Mouse (Mus musculus) liver, embryonic 11.5 days (tissue): ENCODE measurements around the gene Mllt3. TPM values are rescaled to one million over a fixed set of nuclear protein-coding genes. Genes with fewer than 3 reads are reported as not detected.

Experiments used
- ATAC-seq: fragments of 200-750 bp; cut with Nextera tagmentation; replicated peaks from 2 replicates; pipeline ENCODE4 v1.8.0; 2017; ENCODE audit warnings: moderate number of reproducible peaks, mild to moderate bottlenecking, moderate TSS enrichment, moderate library complexity; ENCODE audit not compliant: low FRiP score
- DNase-seq: peaks from one replicate; pipeline ENCODE4 v3.0.0-alpha.2; 2017; ENCODE audit warnings: low spot score
- H3K27ac ChIP-seq: fragments of 300-500 bp; sonication (generic); 2 replicates; pipeline ENCODE4 v1.5.1; 2014; ENCODE audit warnings: mild to moderate bottlenecking, low read depth, low read length, control low read depth
- H3K27me3 ChIP-seq: fragments of 300-500 bp; sonication (generic); replicated peaks from 2 replicates; pipeline ENCODE4 v1.6.1; 2014; ENCODE audit warnings: low read length, mixed read lengths; ENCODE audit not compliant: control insufficient read depth, insufficient read depth
- H3K36me3 ChIP-seq: fragments of 300-500 bp; sonication (generic); 2 replicates; pipeline ENCODE4 v1.6.1; 2014; ENCODE audit warnings: mild to moderate bottlenecking, low read length, moderate library complexity, mixed read lengths; ENCODE audit not compliant: control insufficient read depth, insufficient read depth
- H3K4me1 ChIP-seq: fragments of 300-500 bp; sonication (generic); replicated peaks from 2 replicates; pipeline ENCODE4 v1.6.1; 2014; ENCODE audit warnings: low read length, mixed read lengths; ENCODE audit not compliant: control insufficient read depth, insufficient read depth
- H3K4me2 ChIP-seq: fragments of 300-500 bp; sonication (generic); 2 replicates; pipeline ENCODE4 v1.6.1; 2014; ENCODE audit warnings: mild to moderate bottlenecking, control low read depth, moderate library complexity
- H3K4me3 ChIP-seq: fragments of 300-500 bp; sonication (generic); 2 replicates; pipeline ENCODE4 v1.5.1; 2014; ENCODE audit warnings: low read depth, low read length, control low read depth
- H3K9ac ChIP-seq: fragments of 300-500 bp; sonication (generic); 2 replicates; pipeline ENCODE4 v1.6.1; 2014; ENCODE audit warnings: low read depth, low read length, control low read depth
- H3K9me3 ChIP-seq: fragments of 300-500 bp; sonication (generic); 2 replicates; pipeline ENCODE4 v1.6.1; 2016; ENCODE audit warnings: low read length, inconsistent platforms, mixed read lengths; ENCODE audit not compliant: control insufficient read depth
- WGBS: fragments of 180-500 bp; shearing (Covaris S2); extraction: QIAGEN DNeasy Blood & Tissue Kit; methylation state at CpG from one replicate; pipeline ENCODE4 v1.1.7; 2014; 5-methylcytosine and 5-hydroxymethylcytosine counted together
- polyA plus RNA-seq: library from polyadenylated mRNA; unstranded; fragments of >200 nt; fragmentation: Nextera tagmentation; extraction: Ambion mirVana; gene quantifications from 2 replicates; pipeline ENCODE4 v1.2.1, GENCODE M21; 2014

Gene Mllt3
- 77.1 and 77.5 TPM in 2 replicates for polyA plus RNA-seq

DNA sequence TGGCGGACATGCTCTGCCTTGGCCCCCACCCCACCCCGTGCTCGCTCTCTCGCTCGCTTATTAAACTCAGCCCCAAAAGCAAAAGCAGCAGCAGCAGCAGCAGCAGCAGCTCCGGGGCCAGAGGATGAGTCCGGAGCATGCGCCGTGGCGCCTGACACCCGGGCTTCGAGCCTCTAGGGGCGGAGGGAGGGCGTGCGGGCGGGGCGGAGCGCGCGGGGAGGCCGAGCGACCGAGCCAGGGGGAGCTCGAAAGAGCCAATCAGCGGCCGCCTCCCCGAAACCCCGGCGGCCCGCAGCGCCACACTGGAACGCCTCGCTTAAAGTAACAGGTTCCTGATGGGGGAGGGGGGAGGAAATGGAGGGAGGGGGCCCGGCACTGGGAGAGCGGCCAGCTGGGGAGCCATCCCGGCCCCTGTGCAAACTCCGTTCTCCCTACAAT lies at the start of gene Mllt3:
TSS of gene Mllt3 (minus strand) at position 149 of the 438 bp plus-strand sequence.
- H3K9ac ChIP-seq = peak within 1 kb of the TSS; percentile 80
- H3K9me3 ChIP-seq = no peaks in the 10 kb centered on the region
- H3K4me3 ChIP-seq = peak within 1 kb of the TSS; percentile 88
- DNase-seq (peak; percentile 98), ATAC-seq (peak; percentile 95)
- H3K27ac ChIP-seq = peak within 1 kb of the TSS; percentile 93
- peaks cover 7% of the 10 kb centered on the region for H3K4me1 ChIP-seq
- peak within 1 kb of the TSS; percentile 99 for H3K4me2 ChIP-seq
- no peaks in the 10 kb centered on the region for H3K36me3 ChIP-seq
- peaks cover 3% of the 10 kb centered on the region; the same call in 1 of the 2 replicates for H3K27me3 ChIP-seq
- under 1% methylated on average over 37 of the region's 37 CpGs for WGBS

DNA sequence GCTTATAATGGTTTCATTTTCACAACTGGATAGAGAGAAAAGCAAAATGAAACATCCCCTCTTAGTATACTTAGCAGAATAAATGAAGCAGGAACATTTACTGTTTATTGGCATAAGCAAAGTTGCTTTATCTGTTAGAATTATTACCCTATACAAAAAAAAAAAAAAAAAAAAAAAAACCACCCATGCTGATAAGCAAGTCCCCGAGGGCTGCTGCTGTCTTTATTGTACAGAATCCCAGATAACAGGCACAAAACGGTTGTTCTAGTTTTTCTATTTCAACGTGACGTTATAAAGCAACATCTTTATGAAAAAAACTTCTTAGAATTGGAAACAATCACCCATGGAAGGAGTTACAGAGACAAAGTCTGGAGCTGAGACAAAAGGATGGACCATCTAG lies 49.2 kb upstream of the Mllt3 start:
- DNase-seq = no peak
- Histone ChIP-seq H3K9me3 (no peaks in the 10 kb centered on the region), H3K4me1 (no peaks in the 10 kb centered on the region), H3K36me3 (no peaks in the 10 kb centered on the region), H3K9ac (no peak overlapping the region), H3K27me3 (no peaks in the 10 kb centered on the region), H3K4me2 (no peak overlapping the region), H3K4me3 (no peak overlapping the region), H3K27ac (no peak overlapping the region)
- whole genome bisulfite sequencing = 59% methylated on average over 4 of the region's 4 CpGs
- ATAC-seq = no peak

DNA sequence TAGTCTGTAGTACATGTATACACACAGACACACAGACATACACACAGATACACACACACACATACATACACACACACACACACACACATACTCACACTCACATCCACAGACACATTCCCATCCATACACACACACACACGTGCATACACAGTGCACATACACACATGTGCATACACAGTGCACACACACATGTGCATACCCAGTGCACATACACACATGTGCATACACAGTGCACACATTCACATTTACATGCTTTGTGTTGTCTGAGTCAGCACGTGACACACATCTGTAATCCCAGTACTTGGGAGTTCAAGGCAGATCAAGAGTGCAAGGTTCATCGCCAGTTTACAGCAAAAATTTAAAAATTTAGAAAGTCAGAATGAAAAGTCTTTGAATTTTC lies 48.7 kb upstream of the Mllt3 start:
- H3K4me3 ChIP-seq = no peak overlapping the region
- H3K9me3 ChIP-seq = no peaks in the 10 kb centered on the region
- ATAC-seq (0 out of 2 replicates have a peak, but pooled peaks have one; percentile 31), DNase-seq (no peak)
- H3K36me3 ChIP-seq = no peaks in the 10 kb centered on the region
- no peak overlapping the region for H3K27ac ChIP-seq
- H3K4me2 ChIP-seq = no peak overlapping the region
- H3K27me3 ChIP-seq = no peaks in the 10 kb centered on the region
- H3K4me1 ChIP-seq = no peaks in the 10 kb centered on the region
- 90% methylated on average over 3 of the region's 3 CpGs for WGBS
- H3K9ac ChIP-seq = no peak overlapping the region

DNA sequence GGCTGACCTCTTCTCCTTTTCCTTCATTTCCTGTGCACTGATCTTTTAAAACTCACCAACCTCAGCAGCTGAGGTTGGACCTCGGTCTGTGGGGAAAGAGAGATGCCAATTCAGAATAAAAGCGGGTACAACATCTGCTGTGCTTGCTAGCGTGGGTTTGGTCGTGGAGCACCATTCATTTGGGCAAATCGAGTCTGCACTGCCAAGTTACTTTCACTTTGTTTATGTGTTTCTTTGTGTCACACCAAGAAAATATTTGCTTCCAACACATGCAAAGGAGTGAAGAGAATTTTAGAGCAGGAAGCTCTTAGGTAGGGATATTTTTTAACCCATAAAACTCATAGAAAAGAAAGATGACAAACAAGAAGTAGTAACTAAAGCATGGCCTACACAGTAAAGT lies 48.3 kb upstream of the Mllt3 start:
- ATAC-seq = no peak

DNA sequence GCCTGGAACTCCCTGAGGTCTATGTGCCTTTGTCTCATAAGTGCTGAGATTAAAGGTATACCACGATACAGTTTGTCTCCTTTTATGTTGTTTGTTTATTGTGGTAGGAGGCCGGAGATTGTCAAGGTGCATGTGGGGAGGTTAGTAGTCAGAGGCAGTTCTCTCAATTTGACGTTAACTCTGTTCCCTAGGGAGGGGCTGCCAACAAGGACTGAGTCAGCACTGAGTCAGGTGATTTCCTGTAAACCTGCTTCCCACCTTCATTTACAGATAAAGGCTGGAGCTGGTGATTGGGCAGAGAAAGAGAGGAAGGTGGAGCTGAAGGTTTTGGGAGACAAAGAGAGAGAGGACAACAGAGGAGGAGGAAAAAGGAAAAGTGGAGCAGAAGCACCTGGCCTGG lies 45.8 kb upstream of the Mllt3 start:
- Histone ChIP-seq H3K9me3 (no peaks in the 10 kb centered on the region), H3K9ac (no peak overlapping the region), H3K4me2 (no peak overlapping the region), H3K36me3 (no peaks in the 10 kb centered on the region), H3K4me1 (no peaks in the 10 kb centered on the region), H3K27ac (no peak overlapping the region), H3K4me3 (no peak overlapping the region), H3K27me3 (no peaks in the 10 kb centered on the region)
- no peak for DNase-seq
- WGBS = 62% methylated on average over 3 of the region's 3 CpGs
- ATAC-seq = no peak

More for the DNA sequence above, 48.3 kb upstream of the Mllt3 start:
- Histone ChIP-seq H3K36me3 (no peaks in the 10 kb centered on the region), H3K27ac (no peak overlapping the region), H3K4me2 (no peak overlapping the region), H3K4me1 (no peaks in the 10 kb centered on the region), H3K27me3 (no peaks in the 10 kb centered on the region), H3K4me3 (no peak overlapping the region), H3K9ac (no peak overlapping the region), H3K9me3 (no peaks in the 10 kb centered on the region)
- WGBS = 78% methylated on average over 5 of the region's 5 CpGs
- DNase-seq = no peak

DNA sequence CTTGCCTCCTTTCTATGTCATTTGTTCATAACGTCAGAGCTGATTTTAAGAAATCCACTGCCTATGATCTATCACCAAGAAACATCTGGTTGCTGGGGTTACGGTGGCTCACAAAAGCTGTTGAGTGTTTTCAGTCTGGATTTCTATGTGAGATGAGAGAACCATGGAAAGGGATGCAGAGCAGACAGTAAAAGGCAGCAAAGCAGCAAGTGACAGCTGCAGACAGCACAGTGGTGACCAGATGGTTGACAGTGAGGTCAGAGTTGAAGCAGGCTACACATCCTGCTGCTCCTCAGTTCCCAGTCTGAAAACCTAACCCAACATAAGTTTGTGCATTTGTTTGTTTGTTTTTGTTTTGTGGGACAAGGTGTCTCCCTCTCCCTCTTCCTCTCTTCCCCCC lies 42.2 kb upstream of the Mllt3 start:
- Histone ChIP-seq H3K9me3 (no peaks in the 10 kb centered on the region), H3K4me2 (no peak overlapping the region), H3K4me1 (no peaks in the 10 kb centered on the region), H3K27me3 (no peaks in the 10 kb centered on the region), H3K4me3 (no peak overlapping the region), H3K27ac (no peak overlapping the region), H3K36me3 (no peaks in the 10 kb centered on the region), H3K9ac (no peak overlapping the region)
- ATAC-seq (no peak), DNase-seq (no peak)
- WGBS = 68% methylated on average over 2 of the region's 2 CpGs

DNA sequence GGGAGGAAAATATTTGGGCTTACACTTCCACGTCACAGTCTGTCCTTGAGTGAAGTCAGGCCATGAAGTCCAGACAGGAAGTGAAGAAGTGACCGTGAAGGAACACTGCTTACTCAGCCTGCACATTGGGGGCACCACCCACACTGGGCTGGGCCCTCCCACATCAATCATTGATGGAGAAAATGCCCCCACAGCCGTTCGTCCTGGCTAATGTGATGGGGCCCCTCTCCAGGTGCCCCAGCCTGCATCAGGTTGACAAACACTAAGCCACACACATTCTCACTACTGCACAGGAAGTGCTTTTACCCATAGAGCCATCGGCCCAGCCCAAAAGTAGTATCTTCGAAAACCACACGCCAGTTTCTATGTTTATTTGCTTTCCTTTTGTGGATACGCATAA lies 13.1 kb upstream of the Mllt3 start:
- H3K9ac ChIP-seq = no peak overlapping the region
- no peak for ATAC-seq
- H3K27ac ChIP-seq = no peak overlapping the region
- no peak for DNase-seq
- no peaks in the 10 kb centered on the region for H3K36me3 ChIP-seq
- 61% methylated on average over 8 of the region's 8 CpGs for WGBS
- H3K27me3 ChIP-seq = no peaks in the 10 kb centered on the region
- no peaks in the 10 kb centered on the region for H3K4me1 ChIP-seq
- no peak overlapping the region for H3K4me2 ChIP-seq
- no peak overlapping the region for H3K4me3 ChIP-seq
- H3K9me3 ChIP-seq = no peaks in the 10 kb centered on the region

DNA sequence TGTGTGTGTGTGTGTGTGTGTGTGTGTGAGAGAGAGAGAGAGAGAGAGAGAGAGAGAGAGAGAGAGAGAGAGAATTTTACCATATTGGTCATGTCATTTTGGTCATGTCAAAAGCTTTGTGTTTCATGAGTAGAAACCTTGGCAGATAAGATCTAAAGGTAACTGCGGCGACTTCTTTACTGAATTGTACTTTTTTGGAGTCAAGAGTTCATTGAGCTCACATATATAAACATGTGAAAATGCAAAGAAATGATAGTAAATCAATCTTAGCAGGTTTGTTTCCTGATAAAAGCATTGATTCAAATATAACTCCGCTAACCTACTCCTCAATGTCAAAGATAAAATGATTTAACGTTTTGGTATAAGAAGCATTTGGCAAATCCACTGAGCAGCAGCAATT lies 12.0 kb upstream of the Mllt3 start:
- no peak for ATAC-seq
- Histone ChIP-seq H3K36me3 (no peaks in the 10 kb centered on the region), H3K4me3 (no peak overlapping the region), H3K27me3 (no peaks in the 10 kb centered on the region), H3K9me3 (no peaks in the 10 kb centered on the region), H3K27ac (no peak overlapping the region), H3K4me1 (no peaks in the 10 kb centered on the region), H3K4me2 (no peak overlapping the region), H3K9ac (no peak overlapping the region)
- no peak for DNase-seq
- 78% methylated on average over 4 of the region's 4 CpGs for WGBS

DNA sequence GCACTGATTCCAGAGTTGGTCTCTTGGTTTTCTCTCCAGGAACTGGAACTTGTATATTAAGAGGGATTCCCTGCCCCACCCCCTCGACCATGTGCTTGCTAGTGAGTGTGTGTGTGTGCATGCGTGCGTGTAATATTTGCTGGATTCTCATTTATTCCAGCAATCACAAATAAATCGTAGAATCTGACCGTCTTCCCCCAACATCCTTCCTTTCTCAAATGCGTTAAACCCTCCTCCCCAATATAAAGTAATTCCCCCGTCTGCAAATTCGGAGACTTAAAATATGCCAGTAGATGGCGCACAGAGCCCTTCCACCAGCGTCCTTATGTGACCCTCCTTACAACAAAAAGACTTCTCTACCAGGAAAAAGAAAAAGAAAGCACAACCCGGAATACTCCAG lies 2.2 kb upstream of the Mllt3 start:
- Histone ChIP-seq H3K36me3 (no peaks in the 10 kb centered on the region), H3K27ac (no peak overlapping the region), H3K4me3 (peak overlapping the region; percentile 88), H3K27me3 (peaks cover 3% of the 10 kb centered on the region; the same call in 1 of the 2 replicates), H3K4me1 (peaks cover 7% of the 10 kb centered on the region), H3K9ac (no peak overlapping the region), H3K4me2 (peak overlapping the region; percentile 99), H3K9me3 (no peaks in the 10 kb centered on the region)
- DNase-seq = peak; percentile 51
- under 1% methylated on average over 11 of the region's 11 CpGs for WGBS
- ATAC-seq = no peak
